Mouse (Mus musculus) liver, adult 2 months (tissue): ENCODE results near the gene Parp2.

Source experiments
- CTCF ChIP-seq: fragments of 200-500 bp; IDR thresholded peaks from 2 replicates; pipeline ENCODE4 v1.5.1; 2011; ENCODE audit warnings: low read depth, low read length, control low read depth
- POLR2A ChIP-seq: fragments of 200-500 bp; IDR thresholded peaks from 2 replicates; pipeline ENCODE4 v1.6.1; 2011; ENCODE audit warnings: low read length, control low read depth; ENCODE audit not compliant: insufficient read depth; ENCODE audit errors: extremely low read depth

- TF ChIP-seq CTCF, result no peak
- TF ChIP-seq POLR2A, result no peak
These were observed 60.6 kb downstream of the Parp2 start for GRCm38 (mm10) chr14:50868211-50868610.
